Mouse (Mus musculus): ENCODE data around the gene Lamb2.

Gene Lamb2

DNA sequence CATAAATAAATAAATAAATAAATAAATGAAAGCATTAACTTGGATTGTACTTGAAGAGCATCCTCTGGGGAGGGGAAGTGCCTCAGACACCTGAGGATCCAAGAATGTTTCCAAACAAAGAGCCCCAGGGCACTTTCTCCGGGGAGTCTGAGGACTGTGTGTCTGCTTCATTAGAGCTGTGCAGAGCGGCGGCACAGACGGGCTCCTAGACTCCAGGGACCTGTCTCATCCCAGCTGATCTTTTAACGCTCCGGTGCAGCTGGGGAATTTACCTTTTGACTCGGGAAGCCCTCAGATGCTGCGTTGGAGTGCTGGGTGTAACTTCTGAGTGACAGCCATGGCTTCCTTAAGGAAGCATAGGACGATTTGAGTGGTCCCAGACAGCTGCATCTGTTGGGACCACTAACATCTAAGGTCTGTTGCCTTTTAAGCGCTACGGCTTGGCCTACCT lies 18.3 kb upstream of the Lamb2 start, which contains the start of gene Klhdc8b:
Klhdc8b (minus strand) TSS at position 401 of the 451 bp plus-strand sequence.
- DNase-seq (ENCODE audit: low spot score) = peak; percentile 22

DNA sequence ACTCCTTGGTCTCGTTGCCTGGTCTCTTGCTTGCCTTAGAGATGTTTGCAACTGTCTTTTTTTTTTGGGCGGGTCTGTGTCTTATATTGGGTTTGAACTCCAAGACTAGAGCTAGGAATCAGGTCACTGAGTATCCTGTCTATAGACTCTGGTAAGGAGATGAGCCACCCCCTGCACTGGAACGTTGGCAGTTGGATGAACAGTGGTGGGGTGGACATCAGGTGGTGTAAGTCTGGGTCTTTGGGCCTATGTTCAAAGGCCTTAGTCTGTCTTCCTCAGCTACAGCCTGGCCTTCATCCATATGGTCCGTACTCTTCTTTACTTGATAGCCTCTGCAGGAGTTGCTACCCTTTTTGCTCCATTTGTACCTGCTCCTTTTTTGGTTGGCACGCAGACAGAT lies 17.9 kb upstream of the Lamb2 start:
- DNase-seq (ENCODE audit: low spot score) = no peak

DNA sequence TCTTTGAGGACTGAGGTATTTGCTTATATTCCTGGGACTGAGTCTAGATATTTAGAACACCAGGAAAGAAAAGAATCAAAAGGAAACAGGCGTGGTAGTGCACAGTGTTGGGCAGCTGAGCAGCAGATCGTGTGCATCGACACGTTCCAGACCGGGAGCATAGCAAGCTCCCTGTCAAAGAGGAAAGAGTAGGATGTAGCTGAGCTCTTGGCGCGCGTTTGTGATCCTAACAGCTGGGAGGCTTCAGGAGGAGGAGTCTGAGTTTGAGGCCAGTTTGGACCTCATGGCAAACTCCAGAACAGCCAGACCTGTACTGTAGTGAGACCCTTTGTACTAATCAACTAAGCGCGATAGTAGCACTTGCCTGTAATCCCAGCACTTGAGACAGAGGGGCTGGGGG lies 17.3 kb upstream of the Lamb2 start:
- no peak for DNase-seq (ENCODE audit: low spot score)

DNA sequence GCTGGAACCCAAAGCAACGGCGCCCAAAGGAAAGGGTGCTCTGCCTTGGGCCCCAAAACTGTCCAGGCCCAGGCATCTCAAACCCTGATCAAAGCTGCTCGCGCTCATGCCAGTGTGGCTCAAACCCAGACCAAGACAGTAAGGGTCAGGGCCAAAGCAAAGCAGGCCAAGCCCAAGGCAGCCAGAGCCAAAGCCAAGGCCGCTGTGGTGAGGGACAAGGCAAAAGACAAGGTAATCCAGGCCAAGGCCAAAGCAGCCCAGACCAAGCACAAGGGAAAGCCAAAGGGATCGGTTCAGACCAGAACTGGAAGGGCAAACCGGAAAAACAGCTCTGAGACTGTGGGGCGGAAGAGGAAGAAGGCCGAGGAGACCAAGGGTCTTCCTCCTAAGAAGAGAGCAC lies 15.8 kb upstream of the Lamb2 start:
- no peak for DNase-seq (ENCODE audit: low spot score)

GRCm38 (mm10) chr9:108466219-108466618 lies 13.3 kb upstream of the Lamb2 start:
- no peak for DNase-seq (ENCODE audit: low spot score)

DNA sequence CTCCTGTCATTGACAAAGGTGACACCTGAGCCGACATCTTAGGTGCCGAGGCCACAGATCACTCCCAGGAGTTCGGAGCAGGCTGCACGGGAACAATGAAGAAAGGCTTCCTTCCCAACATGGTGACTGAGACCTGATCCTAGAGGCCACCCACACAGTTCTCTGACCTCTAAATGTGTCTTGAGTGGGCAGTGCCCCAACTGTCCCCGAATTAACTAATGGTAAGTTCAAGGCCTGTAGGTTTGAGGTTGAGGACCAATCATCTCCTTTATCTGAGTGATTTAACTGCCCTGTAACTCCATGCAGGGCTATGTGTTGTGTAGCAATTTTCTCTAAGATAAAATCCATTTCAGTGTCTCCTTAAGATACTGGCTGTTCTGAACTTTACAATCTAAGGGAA lies 10.1 kb upstream of the Lamb2 start:
- no peak for DNase-seq (ENCODE audit: low spot score)

DNA sequence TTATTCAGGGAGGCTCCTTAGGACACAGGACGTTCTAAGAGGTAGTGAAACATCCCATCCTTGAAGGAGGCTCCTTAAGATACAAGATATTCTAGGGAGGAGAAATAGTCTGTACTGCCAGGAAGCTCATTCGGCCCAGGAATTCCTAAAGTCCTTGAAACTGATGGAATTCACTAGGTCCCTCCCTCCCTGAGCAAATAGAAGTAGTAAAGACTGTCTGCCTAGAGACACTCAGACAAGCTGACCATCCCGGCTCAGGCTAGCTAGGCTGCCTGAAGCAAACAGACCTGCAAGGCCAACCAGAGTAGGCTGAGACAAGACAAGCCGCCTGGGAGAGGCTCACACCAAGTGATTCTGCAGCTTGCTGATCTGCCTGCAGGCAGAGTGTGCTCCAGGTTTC lies 9.7 kb upstream of the Lamb2 start:
- DNase-seq (ENCODE audit: low spot score) = no peak

DNA sequence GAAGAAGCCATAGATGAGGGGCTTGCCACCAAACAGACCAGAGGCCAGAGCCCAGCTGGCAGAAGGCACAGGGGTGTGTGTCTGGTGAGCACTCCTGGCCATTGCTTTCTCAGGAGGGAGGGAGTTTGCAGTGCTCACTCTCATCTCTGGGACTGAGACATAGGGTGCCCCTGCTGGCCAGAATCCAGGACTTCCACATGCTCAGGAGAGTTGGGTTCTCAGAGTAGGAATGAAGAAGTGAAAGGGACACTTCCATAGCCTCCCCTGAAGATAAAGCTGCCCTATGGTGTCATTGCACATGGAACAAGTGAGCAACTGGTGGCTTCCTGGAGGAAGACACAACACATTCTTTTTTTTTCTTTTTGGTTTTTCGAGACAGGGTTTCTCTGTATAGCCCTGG lies 5.0 kb upstream of the Lamb2 start:
- no peak for DNase-seq (ENCODE audit: low spot score)

DNA sequence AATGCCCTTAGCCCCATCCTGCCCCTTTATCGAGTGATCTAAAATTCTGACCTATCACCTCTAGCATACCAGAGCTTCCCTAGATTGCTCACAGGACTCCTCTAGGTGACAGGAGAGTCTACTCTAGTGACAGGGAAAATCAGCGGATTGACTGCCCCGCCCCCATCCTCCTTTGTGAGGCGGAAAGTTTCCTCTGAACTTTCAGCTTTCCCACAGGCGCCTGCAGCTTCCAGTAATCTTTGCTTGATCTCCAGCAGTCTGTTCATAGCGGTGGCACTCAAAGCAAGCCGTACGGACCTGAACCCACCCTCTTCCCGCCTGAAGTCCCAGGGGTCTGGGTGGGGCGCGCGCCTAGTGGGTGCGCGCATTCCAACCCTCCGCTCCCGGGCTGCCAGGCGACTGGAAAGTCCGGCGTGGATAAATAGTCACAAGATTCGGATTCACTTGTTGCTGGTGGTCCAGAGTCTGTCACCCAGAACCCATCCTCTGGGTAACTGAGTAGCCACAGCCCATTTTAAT lies 839 bp upstream of the Lamb2 start:
- peak; percentile 72 for DNase-seq (ENCODE audit: low spot score)

DNA sequence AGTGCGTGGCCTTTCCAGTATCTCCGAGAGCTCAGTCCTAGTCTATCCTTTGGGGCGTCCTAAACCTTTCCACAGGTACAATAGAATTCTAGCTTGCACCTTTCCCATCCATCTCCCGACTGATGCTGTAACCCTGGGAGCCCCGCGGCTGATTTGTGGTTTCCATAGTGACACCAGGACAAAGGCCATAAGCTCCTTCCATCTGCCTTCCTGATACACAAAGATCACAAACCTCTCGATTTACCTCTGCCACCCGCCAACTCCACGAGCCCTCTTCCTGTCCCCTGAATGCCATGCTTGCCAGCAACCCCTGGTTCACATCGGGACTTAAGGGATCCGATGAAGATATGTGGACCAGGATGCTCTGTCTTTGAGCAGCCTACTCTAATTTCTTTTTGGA lies 295 bp upstream of the Lamb2 start:
- DNase-seq (ENCODE audit: low spot score) = peak; percentile 39

- no peak for DNase-seq (ENCODE audit: low spot score)
These were observed 1.4 kb downstream of the Lamb2 start for GRCm38 (mm10) chr9:108480813-108481519.

DNA sequence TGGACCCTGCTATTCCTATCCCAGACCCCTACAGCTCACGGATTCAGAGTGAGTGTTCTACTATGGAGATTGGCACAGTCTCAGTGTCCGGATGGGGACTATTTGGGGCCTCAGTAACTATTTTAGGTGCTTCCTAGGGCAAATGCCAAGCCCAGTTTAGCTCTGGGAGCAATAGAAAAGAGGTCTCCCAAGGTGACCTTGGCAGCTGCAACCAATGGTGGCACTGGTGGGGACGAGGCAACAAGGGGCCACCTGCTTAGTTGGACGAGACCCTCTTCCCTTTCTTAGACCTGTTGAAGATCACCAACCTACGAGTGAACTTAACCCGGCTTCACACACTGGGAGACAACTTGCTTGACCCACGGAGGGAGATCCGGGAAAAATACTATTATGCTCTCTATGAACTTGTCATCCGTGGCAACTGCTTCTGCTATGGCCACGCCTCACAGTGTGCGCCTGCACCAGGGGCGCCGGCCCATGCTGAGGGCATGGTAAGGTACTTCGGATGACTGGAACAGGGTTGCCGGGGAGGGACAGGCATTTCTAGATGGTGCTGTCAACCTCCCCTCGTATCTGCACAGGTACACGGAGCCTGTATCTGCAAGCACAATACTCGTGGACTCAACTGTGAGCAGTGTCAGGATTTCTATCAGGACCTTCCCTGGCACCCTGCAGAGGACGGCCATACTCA lies 2.1 kb downstream of the Lamb2 start:
- no peak for DNase-seq (ENCODE audit: low spot score)

GRCm38 (mm10) chr9:108483051-108483790 lies 3.7 kb downstream of the Lamb2 start:
- no peak for DNase-seq (ENCODE audit: low spot score)

- DNase-seq (ENCODE audit: low spot score) = no peak
These were observed 4.5 kb downstream of the Lamb2 start for GRCm38 (mm10) chr9:108484021-108484420.

DNA sequence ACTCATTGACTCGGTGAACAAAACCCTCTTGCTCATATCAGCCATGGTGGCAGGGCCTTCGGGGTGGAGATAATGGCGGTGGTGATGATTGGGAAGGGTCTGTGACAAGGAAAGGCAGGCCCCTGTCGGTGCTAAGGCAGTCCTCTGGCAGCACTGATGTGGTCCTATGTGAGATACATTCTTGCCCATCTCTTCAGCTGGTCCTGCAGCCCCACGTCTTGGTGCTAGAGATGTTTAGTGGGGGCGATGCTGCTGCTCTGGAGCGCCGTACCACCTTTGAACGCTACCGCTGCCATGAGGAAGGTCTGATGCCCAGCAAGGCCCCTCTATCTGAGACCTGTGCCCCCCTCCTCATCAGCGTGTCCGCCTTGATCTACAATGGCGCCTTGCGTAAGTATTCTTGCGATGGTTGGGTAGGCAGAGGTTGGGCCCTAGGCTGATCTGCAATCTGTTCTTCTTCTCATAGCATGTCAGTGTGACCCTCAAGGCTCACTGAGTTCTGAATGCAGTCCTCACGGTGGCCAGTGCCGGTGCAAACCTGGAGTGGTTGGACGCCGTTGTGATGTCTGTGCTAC lies 5.9 kb downstream of the Lamb2 start:
- DNase-seq (ENCODE audit: low spot score) = no peak

DNA sequence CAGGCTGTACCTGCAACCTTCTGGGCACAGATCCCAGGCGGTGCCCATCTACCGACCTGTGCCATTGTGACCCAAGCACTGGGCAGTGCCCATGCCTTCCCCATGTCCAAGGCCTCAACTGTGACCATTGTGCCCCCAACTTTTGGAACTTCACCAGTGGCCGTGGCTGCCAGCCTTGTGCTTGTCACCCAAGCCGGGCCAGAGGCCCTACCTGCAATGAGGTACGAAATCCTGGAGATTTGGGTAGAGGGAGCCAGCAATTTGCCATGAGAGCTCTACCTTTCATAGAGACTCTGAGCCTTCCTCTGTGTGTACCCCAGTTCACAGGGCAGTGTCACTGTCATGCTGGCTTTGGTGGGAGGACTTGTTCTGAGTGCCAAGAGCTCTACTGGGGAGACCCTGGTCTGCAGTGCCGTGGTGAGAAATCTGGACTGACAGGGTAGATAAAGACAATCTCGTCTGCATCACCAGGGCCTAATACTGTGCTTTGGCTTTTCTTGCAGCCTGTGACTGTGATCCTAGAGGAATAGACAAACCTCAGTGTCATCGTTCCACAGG lies 7.5 kb downstream of the Lamb2 start:
- no peak for DNase-seq (ENCODE audit: low spot score)

DNA sequence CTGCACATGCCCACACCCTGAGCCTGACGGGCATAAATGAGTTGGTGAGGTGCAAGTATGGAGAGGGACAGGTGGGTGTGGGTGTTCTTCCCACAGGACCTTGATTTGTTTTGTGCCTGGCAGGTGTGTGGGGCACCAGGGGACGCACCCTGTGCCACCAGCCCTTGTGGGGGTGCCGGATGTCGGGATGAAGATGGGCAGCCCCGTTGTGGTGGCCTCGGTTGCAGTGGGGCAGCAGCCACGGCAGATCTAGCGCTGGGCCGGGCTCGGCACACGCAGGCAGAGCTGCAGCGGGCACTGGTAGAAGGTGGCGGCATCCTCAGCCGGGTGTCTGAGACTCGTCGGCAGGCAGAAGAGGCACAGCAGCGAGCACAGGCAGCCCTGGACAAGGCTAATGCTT lies 8.9 kb downstream of the Lamb2 start:
- DNase-seq (ENCODE audit: low spot score) = no peak

DNA sequence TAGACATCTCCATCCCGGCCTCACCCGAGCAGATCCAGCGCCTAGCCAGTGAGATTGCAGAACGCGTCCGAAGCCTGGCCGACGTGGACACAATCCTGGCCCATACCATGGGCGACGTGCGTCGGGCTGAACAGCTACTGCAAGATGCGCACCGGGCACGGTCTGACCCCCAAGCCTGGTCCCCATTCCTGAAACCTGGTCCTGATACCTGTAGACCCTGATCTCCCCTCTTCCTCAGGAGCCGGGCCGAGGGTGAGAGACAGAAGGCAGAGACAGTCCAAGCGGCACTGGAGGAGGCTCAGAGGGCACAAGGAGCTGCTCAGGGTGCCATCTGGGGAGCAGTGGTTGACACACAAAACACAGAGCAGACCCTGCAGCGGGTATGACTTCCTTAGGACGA lies 9.7 kb downstream of the Lamb2 start:
- no peak for DNase-seq (ENCODE audit: low spot score)

GRCm38 (mm10) chr9:108489702-108490558 lies 10.4 kb downstream of the Lamb2 start:
- DNase-seq (ENCODE audit: low spot score) = peak; percentile 43

DNA sequence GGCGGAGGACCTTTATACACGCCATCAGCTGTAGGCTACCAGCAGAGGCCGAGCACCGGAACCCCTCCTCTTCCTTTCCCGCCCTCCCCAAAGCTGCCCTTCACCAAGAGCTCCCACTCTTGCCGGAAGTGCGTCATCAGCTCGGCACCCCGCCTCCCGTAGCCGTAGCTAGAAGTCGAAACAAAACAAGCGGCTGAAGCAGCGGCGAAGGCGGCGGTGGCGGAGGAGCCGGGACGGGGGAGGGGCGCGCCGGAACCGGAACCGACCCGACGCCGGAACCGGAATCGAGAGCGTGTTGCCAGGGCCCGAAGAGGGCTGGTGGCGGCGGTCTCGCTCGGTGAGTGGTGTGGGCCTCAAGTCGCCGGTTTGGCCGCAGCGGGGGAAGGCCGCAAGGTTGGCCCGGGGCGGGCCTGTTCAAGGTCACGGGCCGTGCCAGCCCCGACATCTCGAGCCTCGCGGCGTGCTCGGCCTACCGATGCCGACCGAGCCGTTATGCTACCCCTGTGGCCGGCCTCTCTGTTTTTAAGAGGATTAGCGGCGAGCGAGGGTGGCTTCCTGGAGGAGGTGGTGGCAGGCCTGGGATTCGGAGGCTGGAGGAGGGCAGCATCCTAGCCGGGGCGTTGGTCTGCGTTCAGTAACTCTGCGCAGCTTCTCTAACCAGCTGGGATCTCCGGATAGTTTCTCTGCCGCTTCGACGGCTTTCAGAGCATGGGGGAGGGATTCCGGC lies 11.2 kb downstream of the Lamb2 start, which contains the start of gene Usp19:
Usp19 (plus strand) TSS at position 44 of the 727 bp plus-strand sequence.
- peak; percentile 96 for DNase-seq (ENCODE audit: low spot score)

GRCm38 (mm10) chr9:108491286-108491580 lies 11.7 kb downstream of the Lamb2 start:
- DNase-seq (ENCODE audit: low spot score) = no peak

Measured in MN1 (cell line).